Mouse (Mus musculus) heart, postnatal 0 days (tissue): ENCODE measurements around the gene Cela3b. TPM values are rescaled to one million over a fixed set of nuclear protein-coding genes. Genes with fewer than 3 reads are reported as not detected.

ENCODE experiments used
- ATAC-seq: fragments of 200-750 bp; cut with Nextera tagmentation; 2 replicates; pipeline ENCODE4 v1.8.0; 2017; ENCODE audit warnings: low read depth, moderate number of reproducible peaks, moderate library complexity; ENCODE audit not compliant: insufficient read depth
- DNase-seq: peaks from one replicate; pipeline ENCODE4 v3.0.0-alpha.2; 2016; ENCODE audit warnings: low spot score
- H3K27ac ChIP-seq: fragments of 300-500 bp; sonication (generic); 2 replicates; pipeline ENCODE4 v1.5.1; 2014; ENCODE audit warnings: low read depth, mild to moderate bottlenecking
- H3K27me3 ChIP-seq: fragments of 300-500 bp; sonication (generic); 2 replicates; pipeline ENCODE4 v1.6.1; 2014; ENCODE audit warnings: low read length, mixed read lengths; ENCODE audit not compliant: control insufficient read depth, insufficient read depth
- H3K36me3 ChIP-seq: fragments of 300-500 bp; sonication (generic); replicated peaks from 2 replicates; pipeline ENCODE4 v1.6.1; 2014; ENCODE audit warnings: low read length, mixed read lengths; ENCODE audit not compliant: control insufficient read depth, insufficient read depth
- H3K4me1 ChIP-seq: fragments of 300-500 bp; sonication (generic); 2 replicates; pipeline ENCODE4 v1.6.1; 2014; ENCODE audit warnings: antibody characterized with exemption; ENCODE audit not compliant: control insufficient read depth, insufficient read depth
- H3K4me2 ChIP-seq: fragments of 300-500 bp; sonication (generic); 2 replicates; pipeline ENCODE4 v1.6.1; 2014; ENCODE audit warnings: low read depth, mild to moderate bottlenecking, low read length, moderate library complexity
- H3K4me3 ChIP-seq: fragments of 300-500 bp; sonication (generic); 2 replicates; pipeline ENCODE4 v1.5.1; 2014; ENCODE audit warnings: low read depth, low read length
- H3K9ac ChIP-seq: fragments of 300-500 bp; sonication (generic); replicated peaks from 2 replicates; pipeline ENCODE4 v1.6.1; 2014; ENCODE audit warnings: low read depth, low read length, mixed read lengths
- H3K9me3 ChIP-seq: fragments of 300-500 bp; sonication (generic); replicated peaks from 2 replicates; pipeline ENCODE4 v1.6.1; 2016; ENCODE audit warnings: low read length; ENCODE audit not compliant: control insufficient read depth
- CTCF ChIP-seq: IDR thresholded peaks from 2 replicates; pipeline ENCODE4 v1.5.1; 2016; ENCODE audit warnings: antibody characterized with exemption, control low read depth, low read depth
- EP300 ChIP-seq: IDR thresholded peaks from 2 replicates; pipeline ENCODE4 v1.6.1; 2016; ENCODE audit warnings: antibody characterized with exemption, low read depth
- WGBS: fragments of 180-500 bp; shearing (Covaris S2); extraction: QIAGEN DNeasy Blood & Tissue Kit; methylation state at CpG from one replicate; pipeline ENCODE4 v1.1.7; 2014; 5-methylcytosine and 5-hydroxymethylcytosine counted together
- polyA plus RNA-seq: library from polyadenylated mRNA; unstranded; fragments of >200 nt; fragmentation: Nextera tagmentation; extraction: Ambion mirVana; gene quantifications from 2 replicates; pipeline ENCODE4 v1.2.1, GENCODE M21; 2015
- total RNA-seq: library from RNA; depleted of rRNA; stranded (reverse); fragments of >200 nt; gene quantifications from 2 replicates; pipeline ENCODE4 v1.2.3, GENCODE M21; 2014; ENCODE audit warnings: low replicate concordance

Gene Cela3b
- total and polyA plus RNA-seq, 2 experiments from 2014 or later, result not detected

GRCm38 (mm10) chr4:137454582-137454981 is 24.2 kb upstream of the Cela3b start:
- WGBS, result 86% methylated on average over 14 of the region's 14 CpGs
- H3K4me3 ChIP-seq, result no peak overlapping the region
- ATAC-seq (no peak; the same call in 1 of the 2 replicates), DNase-seq (no peak)
- no peak for TF ChIP-seq CTCF
- no peak overlapping the region for H3K27ac ChIP-seq
- no peak overlapping the region for H3K4me2 ChIP-seq
- no peaks in the 10 kb centered on the region for H3K36me3 ChIP-seq
- no peaks in the 10 kb centered on the region for H3K27me3 ChIP-seq
- H3K9ac ChIP-seq, result no peak overlapping the region
- H3K9me3 ChIP-seq, result no peaks in the 10 kb centered on the region
- H3K4me1 ChIP-seq, result peaks cover 14% of the 10 kb centered on the region

DNA sequence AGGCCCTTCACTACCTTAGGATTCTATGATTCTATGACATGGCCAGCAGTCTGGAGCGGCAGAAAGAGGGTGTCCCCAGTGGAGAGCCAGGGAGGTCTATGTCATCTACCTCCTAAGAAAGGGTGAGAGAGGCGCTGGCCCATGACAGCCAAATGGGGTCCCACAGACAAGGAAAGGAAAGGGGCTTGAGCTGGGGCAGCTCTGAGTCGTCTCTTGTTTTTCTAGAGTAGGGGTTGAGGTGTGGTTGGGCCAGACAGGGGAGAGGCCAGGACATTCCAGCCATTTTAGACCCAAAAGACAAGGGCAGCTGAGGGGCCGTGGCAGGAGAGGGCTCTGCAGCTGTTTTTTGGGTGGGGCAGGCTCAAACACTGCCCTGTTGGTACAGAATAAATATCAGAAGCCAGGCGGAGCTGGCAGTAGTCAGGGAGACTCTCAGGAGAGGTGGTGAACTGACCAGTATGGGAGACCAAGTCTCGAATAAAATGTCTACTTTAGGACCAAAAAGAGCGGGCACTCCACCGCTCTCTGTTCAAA is 23.0 kb upstream of the Cela3b start, which contains the start of gene 1700013G24Rik:
1700013G24Rik (plus strand) TSS at position 51 of the 534 bp plus-strand sequence.
- WGBS, result 84% methylated on average over 8 of the region's 8 CpGs
- ATAC-seq (no peak), DNase-seq (no peak)
- H3K4me2 ChIP-seq, result no peak within 1 kb of the TSS
- H3K4me1 ChIP-seq, result peaks cover 27% of the 10 kb centered on the region
- TF ChIP-seq EP300, result no peak
- TF ChIP-seq CTCF, result no peak
- no peaks in the 10 kb centered on the region for H3K27me3 ChIP-seq
- H3K4me3 ChIP-seq, result no peak within 1 kb of the TSS
- no peak within 1 kb of the TSS for H3K9ac ChIP-seq
- no peaks in the 10 kb centered on the region for H3K9me3 ChIP-seq
- H3K27ac ChIP-seq, result no peak within 1 kb of the TSS
- no peaks in the 10 kb centered on the region for H3K36me3 ChIP-seq

DNA sequence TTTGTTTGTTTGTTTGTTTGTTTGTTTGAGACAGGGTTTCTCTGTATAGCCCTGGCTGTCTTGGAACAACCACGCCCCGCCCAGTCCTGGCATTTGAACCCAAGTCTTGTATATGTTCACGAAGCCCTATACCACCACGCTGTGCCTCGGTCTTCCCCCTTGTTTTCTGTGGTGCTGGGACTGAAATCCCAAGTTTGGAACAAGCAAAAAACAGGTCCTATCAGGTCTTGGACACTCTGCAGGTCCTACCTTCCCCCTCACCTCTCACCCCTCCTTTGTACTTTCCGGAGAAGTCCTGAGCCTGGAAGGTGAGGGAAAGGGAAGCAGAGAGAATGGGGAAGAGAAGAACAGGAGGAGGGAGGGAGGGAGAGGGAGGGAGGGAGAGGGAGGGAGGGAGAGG is 21.9 kb upstream of the Cela3b start:
- no peak overlapping the region for H3K9ac ChIP-seq
- TF ChIP-seq CTCF (no peak), EP300 (no peak)
- no peak overlapping the region for H3K4me2 ChIP-seq
- ATAC-seq (no peak), DNase-seq (no peak)
- no peak overlapping the region for H3K27ac ChIP-seq
- H3K9me3 ChIP-seq, result no peaks in the 10 kb centered on the region
- no peaks in the 10 kb centered on the region for H3K27me3 ChIP-seq
- no peak overlapping the region for H3K4me3 ChIP-seq
- 91% methylated on average over 6 of the region's 6 CpGs for WGBS
- H3K4me1 ChIP-seq, result peaks cover 34% of the 10 kb centered on the region
- H3K36me3 ChIP-seq, result no peaks in the 10 kb centered on the region

GRCm38 (mm10) chr4:137449715-137450114 is 19.4 kb upstream of the Cela3b start:
- peak overlapping the region; percentile 60 for H3K27ac ChIP-seq
- no peak overlapping the region for H3K4me2 ChIP-seq
- TF ChIP-seq EP300 (no peak), CTCF (no peak)
- H3K9me3 ChIP-seq, result no peaks in the 10 kb centered on the region
- DNase-seq (no peak), ATAC-seq (no peak)
- H3K36me3 ChIP-seq, result no peaks in the 10 kb centered on the region
- WGBS, result 60% methylated on average over 10 of the region's 10 CpGs
- H3K27me3 ChIP-seq, result no peaks in the 10 kb centered on the region
- no peak overlapping the region for H3K9ac ChIP-seq
- no peak overlapping the region for H3K4me3 ChIP-seq
- H3K4me1 ChIP-seq, result peaks cover 34% of the 10 kb centered on the region

GRCm38 (mm10) chr4:137449132-137449531 is 18.8 kb upstream of the Cela3b start:
- no peaks in the 10 kb centered on the region for H3K9me3 ChIP-seq
- WGBS, result 60% methylated on average over 2 of the region's 2 CpGs
- H3K27me3 ChIP-seq, result no peaks in the 10 kb centered on the region
- TF ChIP-seq EP300, result no peak
- TF ChIP-seq CTCF, result no peak
- H3K9ac ChIP-seq, result no peak overlapping the region
- H3K4me2 ChIP-seq, result no peak overlapping the region
- no peak overlapping the region for H3K4me3 ChIP-seq
- DNase-seq, result no peak
- H3K4me1 ChIP-seq, result peaks cover 34% of the 10 kb centered on the region
- H3K36me3 ChIP-seq, result no peaks in the 10 kb centered on the region
- no peak; the same call in 1 of the 2 replicates for ATAC-seq
- peak overlapping the region; percentile 52; the same call in 1 of the 2 replicates for H3K27ac ChIP-seq

GRCm38 (mm10) chr4:137448641-137449040 is 18.3 kb upstream of the Cela3b start:
- H3K9ac ChIP-seq, result no peak overlapping the region
- no peak for ATAC-seq
- peaks cover 30% of the 10 kb centered on the region for H3K4me1 ChIP-seq
- H3K4me2 ChIP-seq, result no peak overlapping the region
- no peak for TF ChIP-seq EP300
- TF ChIP-seq CTCF, result no peak
- H3K36me3 ChIP-seq, result no peaks in the 10 kb centered on the region
- no peak for DNase-seq
- H3K4me3 ChIP-seq, result no peak overlapping the region
- WGBS, result 18% methylated on average over 2 of the region's 2 CpGs
- H3K27ac ChIP-seq, result peak overlapping the region; percentile 52
- no peaks in the 10 kb centered on the region for H3K27me3 ChIP-seq
- no peaks in the 10 kb centered on the region for H3K9me3 ChIP-seq
